Mouse (Mus musculus) embryonic fibroblast, embryonic 13.5 days (primary cell): Measurements from ENCODE around the gene Rab3il1.

Experiments
- CTCF ChIP-seq: IDR thresholded peaks from 2 replicates; pipeline ENCODE4 v1.5.1; 2011; ENCODE audit warnings: mild to moderate bottlenecking, control low read depth, low read length, moderate library complexity, borderline replicate concordance; ENCODE audit not compliant: insufficient read depth
- POLR2A ChIP-seq: IDR thresholded peaks from 2 replicates; pipeline ENCODE4 v1.6.1; 2011; ENCODE audit warnings: low read depth, mild to moderate bottlenecking, control low read depth, low read length, moderate library complexity

GRCm38 (mm10) chr19:10034356-10034755 is 32.9 kb downstream of the Rab3il1 start:
- no peak for TF ChIP-seq POLR2A
- no peak for TF ChIP-seq CTCF
